Mouse (Mus musculus) telencephalon, adult 2 months (tissue): ENCODE results near the gene Spata7.
A peak's percentile ranks its signal among the peaks of the same experiment; 100 is the strongest.
"Not testable (repeated sequence)": the region's sequence is repeated elsewhere in the genome, so short reads cannot be mapped to it uniquely, and the experiment has no call there.

ENCODE experiments used
- DNase-seq: peaks from one replicate; pipeline ENCODE4 v3.0.0-alpha.2; 2011; ENCODE audit warnings: low read depth, low spot score

Gene Spata7

DNA sequence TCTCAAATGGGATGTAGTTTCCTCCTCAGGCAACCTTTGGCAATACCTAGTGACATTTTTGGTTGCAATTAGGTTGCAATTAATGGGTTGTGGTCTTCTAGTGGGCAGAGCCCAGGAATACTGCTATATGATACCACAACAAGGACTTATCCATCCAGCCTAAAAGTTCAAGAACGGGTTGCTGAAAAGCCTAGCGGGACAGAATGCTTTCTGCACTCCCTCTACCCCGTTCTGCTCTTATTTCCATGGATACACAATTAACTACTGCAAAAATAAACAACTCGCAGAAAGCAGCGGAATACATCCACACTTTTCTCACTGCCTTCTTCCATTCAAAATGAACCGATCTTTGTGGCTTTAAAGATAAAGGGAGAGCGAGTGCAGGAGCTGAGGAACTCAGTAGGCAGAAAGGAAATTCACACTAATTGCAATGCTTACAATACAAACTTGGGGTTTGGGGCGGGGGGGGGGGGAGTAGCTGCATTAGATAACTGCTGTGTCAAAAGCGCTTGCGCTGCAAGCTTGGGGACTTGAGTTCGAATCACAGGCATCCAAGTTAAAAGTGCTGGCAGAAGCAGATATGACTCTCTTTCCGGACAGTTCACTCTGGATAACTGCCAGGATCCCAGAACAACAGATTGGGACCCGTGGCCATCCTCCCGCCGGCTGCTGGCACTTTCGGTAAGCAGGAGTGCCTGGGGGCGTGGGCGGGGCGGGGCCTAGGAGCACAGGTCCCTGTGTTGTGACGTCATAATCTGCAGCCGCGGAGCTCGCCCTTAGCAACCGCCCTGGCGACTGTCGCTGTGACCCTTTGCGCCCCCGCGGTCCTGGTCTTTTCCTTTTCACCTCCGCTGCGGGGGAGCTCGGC lies at the start of gene Spata7:
TSS of gene Spata7 (plus strand) at position 766 of the 868 bp plus-strand sequence.
- DNase-seq: peak; percentile 80

DNA sequence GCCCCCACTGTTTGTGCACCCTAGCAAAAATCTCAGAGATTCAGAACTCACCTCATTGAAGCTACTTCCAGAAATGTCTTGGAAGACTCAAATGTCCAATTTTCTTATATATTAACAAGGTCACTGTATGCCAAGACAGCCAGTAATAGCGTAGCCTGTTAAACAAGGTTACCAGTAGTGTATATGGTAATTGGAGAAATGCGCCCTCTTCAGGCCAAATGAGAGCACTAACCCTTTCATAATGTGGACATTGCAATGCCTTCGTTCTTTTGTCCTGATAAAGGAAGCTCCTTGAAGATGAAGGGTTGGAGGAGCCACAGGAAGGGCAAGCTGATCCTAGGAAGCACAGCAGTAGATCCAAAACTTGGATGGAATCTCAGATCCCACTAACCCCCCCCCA lies 42.7 kb upstream of the Spata7 start:
- no peak for DNase-seq

DNA sequence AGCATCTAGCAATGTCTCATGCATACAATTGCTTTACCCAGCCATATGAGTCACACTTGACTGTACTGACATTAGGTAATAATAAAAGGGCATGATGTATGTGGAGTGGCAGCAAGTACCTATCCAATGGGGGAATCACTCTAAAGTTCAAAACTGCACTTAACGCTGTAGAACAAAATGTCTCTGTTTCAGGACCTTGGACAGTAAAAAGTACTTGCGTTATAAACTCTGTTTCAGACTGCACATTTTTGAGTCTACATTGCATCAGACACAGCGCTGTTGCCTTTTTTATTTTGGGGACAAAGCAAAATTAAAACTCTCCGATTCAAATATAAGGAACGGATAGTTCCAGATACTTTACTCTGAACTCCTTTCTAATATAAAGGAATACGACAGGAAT lies 39.4 kb upstream of the Spata7 start:
- DNase-seq: no peak

DNA sequence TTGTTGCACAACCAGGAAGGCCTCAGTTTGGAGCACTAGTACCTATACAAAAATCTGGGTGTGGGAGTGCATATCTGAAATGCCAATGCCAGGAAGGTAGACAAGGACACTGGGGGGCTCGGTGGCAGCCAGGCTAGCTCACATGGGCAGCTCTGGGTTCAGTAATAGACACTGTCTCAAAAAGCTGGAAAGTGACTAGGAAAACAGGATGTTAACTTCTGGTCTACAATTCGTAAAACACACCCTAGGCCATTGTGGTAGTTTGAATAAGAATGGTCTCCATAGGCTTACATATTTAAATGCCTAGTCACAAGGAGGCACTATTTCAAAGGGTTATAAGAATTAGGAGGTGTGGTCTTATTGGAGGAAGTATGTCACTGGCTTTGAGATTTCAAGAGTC lies 36.9 kb upstream of the Spata7 start:
- no peak for DNase-seq

DNA sequence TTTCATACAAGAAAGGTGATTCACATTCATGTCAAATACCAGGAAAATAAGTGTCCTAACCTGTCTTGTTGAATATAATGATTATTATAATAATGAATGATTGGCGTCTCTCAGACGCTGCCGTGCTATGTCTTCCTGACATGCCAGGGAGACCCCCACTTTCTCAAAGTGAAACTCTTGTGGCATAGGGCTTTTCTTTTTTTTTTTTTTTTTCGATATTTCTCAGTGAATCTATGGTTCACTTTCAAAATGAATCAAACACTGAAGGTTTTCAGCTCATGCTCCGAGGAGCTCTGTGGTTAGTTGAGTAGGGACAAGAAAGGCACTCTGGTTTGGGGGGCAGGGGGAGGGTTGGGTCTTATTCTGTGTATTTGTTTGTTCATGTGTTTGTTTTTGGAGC lies 27.1 kb upstream of the Spata7 start:
- no peak for DNase-seq

DNA sequence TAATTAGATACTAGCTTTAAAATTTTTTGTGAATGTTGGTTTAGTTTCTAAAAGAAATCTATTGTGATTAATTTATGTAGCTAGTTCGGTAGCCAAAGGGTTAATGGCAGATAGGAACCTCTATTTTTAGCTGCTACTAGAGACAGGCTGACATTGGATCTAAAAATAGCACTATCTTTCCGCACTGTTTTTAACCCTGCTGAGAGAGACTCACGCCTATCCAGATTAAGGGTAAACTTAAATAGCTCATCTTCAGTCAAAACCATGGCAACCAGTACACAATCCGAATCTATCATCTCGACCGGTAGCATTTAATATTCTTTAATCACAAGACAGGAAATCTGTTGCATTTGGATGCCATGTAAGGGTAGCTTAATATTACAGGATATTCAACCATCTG lies 25.8 kb upstream of the Spata7 start:
- peak; percentile 28 for DNase-seq

DNA sequence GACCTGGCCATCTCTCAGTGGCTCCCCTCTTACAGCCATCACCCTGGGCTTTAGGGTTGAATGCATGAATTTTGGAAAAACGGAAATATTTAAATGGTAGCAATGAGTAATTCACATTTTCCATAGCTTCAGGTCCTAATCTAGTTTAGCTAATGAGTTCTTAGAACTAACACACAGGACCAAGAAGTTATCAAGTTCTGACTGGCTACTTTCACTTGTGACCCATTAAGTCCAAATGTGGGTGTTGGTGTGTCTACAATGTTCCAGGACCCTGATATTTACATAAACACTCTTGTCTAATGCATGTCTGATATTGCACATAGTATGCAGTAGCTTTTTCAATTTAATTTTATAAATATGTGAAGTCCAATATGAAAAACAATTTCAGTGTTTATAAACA lies 22.7 kb upstream of the Spata7 start:
- no peak for DNase-seq

DNA sequence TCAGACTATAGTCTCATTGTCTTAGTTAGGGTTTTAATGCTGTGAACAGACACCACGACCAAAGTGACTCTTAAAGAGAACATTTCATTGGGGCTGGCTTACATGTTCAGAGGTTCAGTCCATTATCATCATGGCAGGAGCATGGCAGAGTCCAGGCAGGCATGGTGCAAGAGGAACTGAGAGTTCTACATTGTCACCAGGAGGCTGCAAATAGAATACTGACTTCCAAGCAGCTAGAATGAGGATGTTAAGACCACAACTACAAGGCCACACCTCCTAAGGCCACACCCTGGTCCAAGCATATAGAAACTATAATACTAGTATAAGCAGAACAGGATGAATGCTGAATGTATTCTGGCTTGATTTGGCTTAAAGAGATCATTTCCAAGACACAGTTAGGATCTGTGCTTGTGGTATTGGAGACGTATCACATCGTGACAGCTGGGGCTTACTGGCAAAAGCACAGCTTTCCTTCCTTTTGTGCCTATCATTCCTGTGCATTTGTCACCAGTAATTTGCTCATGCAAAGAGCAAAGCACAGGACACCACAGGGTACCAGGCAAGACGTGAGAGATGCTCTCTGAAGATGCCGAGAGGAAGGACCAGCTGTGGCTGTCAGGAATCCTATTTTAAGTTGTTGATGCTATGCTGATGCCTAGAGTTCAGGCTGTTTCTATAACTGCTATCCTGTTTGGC lies 21.2 kb upstream of the Spata7 start:
- no peak for DNase-seq

DNA sequence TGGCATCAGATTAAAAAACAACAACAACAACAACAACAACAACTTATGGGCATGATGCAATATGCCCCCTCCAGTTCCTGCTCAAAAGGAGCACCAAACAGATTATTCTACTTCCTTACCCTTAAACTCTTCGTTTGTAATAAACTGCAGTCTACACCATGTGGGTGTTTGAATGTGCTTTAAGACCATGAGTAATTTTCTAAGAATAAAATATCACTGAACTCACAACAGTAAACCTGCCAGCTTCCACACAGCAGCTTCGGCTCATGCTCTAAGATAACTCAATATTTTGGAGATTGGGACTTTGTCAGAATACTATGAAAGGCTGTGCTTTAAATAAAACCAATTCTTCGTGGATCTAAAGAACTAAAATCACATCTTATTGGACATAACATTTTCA lies 17.6 kb upstream of the Spata7 start:
- peak; percentile 57 for DNase-seq

DNA sequence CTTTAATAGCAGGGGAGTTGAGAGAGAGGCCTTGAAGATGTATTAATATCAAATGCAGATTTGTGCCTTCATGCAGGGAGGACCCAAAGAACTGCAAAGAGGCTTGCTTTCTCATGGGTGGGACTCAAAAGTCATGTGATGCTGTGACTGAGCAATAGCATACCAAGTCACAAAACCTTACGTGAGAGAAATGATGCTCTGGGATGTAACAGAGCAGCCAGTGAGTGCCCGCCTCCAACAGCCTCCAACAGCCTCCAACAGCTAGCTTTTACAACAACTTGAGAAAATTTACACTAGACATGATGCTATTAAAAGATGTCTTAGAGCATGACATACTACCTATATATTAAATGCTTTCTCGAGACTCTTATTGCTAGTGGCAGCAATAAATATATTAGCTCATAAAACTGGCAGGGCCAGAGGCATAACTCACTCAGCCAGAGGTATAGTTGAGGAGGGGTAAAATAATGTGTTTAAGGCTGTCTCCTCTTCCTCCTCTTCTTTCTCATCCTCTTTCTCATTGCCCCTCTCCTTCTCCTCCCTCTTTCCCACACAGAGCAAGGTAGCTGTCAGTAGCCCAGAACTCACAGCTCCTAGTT lies 12.9 kb upstream of the Spata7 start:
- DNase-seq: no peak

DNA sequence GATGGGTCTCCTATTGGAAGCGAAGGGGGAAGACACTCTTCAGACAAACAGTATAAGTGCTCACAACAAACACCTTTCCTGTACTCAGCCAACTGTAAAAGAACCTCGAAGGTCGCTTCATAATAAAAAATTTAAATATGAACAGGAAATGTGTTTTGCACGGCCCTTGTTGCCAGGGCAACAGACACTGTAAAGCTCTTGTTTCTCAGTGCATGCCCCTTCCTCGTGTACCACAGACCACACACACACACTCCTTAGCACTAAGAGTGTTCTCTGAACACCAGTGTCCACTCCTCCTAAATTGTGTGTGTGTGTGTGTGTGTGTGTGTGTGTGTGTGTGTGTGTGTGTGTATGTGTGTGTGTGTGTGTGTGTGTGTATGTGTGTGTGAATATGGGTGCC lies 12.2 kb upstream of the Spata7 start:
- no peak for DNase-seq

DNA sequence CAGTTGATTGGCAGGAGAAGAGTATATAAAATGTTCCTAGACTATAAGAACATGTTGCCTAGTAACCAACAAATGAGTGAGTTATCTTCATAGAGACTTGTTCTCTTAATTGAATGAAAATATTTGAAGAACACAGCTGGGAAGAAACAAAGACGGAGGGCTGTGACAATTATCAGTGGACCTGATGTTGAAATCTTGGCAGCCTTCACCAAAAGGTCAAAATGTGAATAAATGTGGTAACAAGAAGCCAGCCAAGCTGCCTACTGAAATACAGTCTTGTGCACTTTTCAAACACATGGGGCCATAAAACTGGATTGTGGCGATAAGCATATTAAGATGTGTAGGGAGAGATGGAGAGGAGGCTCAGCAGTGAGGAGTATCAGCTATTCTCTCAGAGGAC lies 8.5 kb upstream of the Spata7 start:
- no peak for DNase-seq

DNA sequence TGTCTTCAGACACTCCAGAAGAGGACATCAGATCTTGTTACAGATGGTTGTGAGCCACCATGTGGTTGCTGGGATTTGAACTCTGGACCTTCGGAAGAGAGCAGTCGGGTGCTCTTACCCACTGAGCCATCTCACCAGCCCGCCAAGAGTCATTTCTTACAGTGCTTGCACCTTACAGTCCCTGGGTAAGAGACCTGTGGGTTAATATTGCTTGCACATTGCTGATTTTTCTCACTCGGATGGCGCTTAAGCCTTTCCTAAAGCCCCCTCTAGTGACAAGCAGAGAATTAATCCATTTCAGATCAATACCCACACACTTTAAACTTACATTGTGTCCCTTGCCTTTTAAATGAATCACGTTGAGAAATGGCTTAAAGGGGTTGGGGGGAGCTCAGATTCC lies 7.0 kb upstream of the Spata7 start:
- DNase-seq: not testable (repeated sequence)

DNA sequence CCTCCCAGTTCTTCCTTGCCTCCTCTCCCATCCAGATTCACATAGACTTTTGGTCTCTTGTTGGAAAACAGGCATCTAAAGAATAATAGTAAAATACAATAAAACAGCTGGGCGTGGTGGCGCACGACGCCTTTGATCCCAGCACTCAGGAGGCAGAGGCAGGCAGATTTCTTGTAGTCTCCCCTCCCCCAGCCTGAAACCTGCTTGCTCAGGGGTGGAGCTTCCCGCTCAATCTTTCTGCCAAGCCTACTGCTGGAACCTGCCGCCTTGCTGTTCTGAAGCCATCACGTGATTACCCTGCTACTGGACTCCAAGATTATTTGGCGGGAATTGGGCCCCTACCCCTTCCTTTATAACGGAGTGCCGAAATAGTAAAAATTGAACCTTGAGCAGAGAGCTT lies 4.7 kb upstream of the Spata7 start:
- not testable (repeated sequence) for DNase-seq

DNA sequence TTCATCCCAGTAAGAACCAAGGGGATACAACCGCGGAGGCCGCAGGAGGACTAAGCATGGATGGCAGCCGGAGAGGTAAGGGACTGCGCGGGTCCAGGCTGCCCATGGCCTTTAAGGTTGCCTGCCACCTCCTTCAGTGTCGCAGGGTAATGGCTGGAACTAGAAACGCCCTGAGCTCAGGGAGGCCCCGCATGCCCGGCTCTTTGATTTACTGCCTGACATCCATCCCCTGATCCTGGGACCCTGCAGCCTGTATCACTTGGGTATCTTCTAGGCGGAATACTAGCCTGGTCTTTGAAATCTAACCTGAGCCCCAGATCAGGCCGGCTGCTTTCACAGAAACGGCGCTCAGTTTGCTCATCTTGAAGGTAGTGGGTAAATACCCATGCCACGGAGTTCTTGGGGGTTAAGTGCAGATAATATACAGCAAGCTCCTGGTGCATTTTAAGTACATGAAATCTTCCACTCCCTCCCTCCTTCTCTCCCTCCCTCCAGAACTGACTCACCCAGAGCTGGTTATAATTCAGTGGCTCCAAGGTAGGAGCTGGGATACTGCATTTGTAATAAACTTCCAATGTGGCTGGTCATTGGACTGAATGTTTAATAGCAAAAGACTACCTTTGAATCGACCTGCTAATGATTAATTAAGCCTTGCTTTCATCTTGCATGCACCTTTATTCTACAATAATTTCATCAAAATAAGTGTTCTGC lies 458 bp downstream of the Spata7 start:
- peak; percentile 45 for DNase-seq

DNA sequence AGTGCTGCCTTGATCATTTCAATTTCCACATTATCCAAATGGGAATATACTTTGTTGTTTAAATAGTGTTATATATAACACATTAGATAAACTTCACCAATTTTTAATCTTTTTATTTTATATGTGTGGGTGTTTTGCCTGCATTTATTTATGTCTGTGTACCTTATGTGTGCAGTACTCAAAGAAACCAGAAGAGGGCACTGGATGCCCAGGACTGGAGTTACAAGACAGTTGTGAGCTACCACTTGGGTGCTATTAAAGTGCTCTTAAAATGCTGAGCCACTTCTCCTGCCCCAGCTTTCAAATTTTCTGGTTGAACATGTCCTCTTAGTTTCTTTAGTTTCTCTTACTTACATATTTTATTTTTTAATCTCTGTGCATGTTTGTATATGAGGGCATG lies 16.9 kb downstream of the Spata7 start:
- DNase-seq: no peak

DNA sequence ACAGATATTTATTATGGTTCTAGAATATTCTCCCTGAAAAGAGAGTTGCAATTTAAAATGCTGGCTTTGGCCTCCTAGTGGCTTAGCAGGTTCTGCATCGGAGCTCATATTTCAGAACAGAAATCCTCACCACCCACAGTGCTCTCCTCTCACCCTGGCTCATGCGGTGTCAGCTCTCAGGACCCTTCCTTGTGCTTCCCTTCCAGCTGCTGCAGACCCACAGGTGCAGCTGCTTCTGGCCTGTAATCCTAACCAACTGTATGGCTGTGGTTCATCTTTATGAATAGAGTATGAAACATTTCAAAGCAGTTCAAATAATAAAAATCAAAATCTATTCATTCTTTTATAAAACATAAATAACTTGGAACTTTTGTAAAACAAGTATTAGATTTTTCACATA lies 28.9 kb downstream of the Spata7 start:
- no peak for DNase-seq

DNA sequence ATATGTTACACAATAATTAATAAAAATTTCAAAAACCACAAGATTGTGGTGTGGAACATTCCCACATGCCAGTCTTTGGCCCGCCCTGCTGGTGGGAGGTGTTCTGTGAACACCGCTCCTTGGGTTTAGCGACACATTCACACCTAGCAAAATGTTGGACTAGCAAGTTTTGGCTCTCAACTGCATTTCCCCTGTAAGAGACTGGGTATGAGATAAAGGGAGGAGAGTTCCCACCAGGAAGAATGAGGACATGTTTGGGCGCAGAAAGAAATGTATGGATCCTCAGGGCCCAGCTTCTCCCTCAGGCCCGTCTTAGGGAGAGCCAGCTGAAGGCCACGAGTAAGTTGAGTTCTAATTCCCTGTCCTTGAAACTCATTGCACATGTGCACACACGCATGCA lies 34.7 kb downstream of the Spata7 start:
- no peak for DNase-seq

DNA sequence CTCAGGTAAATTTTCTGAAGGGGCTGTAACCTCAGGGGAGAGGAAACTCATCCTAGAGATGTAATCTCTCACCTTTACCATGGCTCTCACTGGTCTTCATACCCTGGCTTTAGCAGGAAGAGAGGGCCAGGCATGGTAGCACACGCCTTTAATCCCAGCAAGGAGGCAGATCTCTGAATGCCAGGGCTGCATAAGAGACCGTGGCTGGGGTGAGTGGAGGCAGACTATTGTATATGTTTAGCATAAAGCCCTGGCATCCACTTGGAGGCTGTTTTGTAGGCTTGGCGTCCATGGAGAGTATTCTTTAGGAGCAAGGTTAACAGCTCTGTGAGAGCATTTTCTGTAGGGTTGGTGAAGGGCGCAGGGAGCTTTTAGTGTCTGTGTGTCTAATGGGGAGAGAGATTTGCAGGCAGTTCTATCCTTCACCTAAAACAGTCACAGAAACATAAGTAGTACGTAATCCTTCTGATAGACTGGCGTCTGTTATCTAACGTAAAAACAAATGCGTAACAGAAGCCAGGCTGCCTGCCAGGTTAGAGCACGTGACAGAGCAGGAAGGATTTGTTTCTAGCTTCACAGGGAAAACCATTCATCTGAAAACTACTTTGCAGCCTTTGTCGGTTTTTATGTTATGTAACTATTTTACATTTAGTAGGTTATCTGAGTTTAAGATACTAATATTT lies 40.3 kb downstream of the Spata7 start:
- DNase-seq: peak; percentile 79

DNA sequence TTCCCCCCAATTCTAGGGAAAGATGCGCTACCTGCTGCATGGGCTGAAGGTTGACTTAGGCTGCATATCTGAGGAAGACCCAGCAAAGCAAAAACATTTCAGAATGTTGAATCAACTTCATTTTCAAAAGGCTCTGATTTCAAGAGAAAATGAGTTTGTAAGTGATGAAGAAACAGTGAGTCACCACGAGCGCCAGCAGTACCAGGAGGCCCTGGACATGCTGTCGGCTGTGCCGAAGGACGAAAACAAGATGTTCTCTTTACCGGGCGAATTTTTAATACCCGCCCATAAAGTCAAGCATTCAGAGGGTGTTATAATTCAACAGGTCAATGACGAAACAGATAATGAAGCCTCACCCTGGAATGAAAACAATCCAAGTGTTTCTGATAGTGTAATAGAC lies 41.1 kb downstream of the Spata7 start:
- peak; percentile 16 for DNase-seq

DNA sequence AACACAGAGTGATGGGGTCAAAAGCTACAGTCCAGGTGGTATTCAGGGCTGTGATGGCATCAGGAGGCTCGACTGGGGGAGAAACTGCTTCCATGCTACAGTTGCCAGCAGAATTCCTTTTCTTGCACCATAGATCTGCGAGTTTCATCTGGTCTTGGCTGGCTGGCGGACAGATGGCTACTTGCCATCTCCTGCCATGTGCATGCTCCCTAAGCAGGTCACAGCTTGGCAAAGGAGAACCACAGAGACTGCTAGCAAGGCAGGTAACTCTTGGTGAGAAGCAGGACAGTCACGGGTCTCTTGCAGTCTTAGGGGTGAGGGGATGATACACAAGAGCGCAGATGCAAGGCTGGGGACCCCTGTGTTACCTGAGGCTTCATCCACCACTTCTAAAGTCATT lies 41.9 kb downstream of the Spata7 start:
- DNase-seq: no peak

DNA sequence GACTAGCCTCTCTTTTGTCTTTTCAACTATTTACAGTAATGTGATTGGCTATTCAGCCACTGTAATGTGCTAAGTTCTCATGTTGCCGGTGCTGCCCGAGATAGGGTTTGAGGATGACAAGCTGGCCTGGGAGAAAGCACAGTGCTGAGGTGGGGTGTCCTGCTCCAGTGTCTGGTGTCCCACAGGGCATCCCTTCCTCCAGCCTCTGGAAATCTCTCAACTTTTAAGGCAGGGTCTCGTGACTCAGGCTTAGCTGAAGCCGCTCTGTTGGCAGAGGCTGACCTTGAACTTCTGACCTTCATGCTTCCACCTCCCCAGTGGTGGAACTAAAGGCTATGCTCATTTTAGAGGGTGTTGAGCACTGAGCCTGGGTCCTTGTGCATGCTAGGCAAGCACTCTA lies 42.5 kb downstream of the Spata7 start:
- no peak for DNase-seq
